Mouse (Mus musculus): ENCODE measurements at regions not wholly inside any gene's neighbourhood (a gene's known extent, or its start where the extent isn't known, plus 50 kb on each side); places are given as distances from the start of the nearest gene placed in this dataset.

DNA sequence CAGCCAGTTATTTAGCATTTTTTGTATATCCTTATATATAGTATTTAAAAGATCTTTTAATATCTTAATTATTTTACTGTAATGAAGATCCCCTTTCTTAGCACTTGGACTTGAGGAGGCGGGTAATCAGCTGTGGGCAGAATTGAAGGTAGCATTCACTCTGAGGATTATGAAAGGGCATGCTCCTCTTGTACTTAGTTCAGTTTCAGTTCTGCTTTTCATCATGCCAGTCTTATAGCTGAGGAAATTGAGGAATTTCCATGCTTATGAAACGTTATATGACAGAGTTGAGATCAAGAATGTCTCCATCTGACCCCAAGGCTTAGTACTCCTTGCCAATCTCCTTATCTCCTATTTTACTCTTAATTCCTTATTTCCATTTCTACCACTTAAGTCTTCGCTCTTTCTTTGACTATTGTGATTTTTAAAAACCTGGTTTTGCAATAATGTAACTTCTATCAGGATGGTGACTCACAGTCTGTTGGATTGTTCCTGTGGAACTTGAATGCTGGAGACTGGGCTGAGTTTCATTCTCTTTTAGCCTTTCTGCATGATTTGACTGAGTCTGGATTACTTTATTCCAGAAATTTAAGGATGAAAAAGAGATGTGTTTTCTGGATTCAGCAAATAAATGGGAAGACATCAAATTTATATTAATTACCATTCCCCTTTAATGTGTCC, 133.6 kb downstream of the Papss1 start:
- no peak for DNase-seq (ENCODE audit: low read depth, low spot score)

GRCm38 (mm10) chr3:131703134-131703533, 138.6 kb downstream of the Papss1 start:
- no peak for DNase-seq (ENCODE audit: low read depth, low spot score)

- no peak for DNase-seq (ENCODE audit: low read depth, low spot score)
Observed at GRCm38 (mm10) chr3:131713532-131713931, 149.0 kb downstream of the Papss1 start.

DNA sequence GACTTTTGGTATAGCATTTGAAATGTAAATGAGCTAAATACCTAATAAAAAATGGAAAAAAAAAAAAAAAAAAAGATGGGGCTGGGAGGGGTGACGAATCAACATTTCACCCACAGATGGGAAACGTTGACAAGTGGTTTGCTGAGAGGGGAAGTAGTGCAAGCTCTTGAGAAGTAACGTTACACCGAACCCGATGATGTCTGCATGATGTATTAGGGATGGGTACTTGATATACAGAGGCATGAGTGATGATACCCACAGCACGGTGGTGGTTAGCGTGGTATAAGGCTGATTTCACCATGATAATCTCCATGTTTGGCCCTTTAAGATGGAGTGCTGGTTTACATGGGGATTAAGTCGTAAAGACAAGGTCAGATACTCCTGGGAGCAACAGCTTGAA, 154.2 kb downstream of the Papss1 start:
- no peak for DNase-seq (ENCODE audit: low read depth, low spot score)

- no peak for DNase-seq (ENCODE audit: low read depth, low spot score)
Observed at GRCm38 (mm10) chr3:131728618-131729017, 164.1 kb downstream of the Papss1 start.

DNA sequence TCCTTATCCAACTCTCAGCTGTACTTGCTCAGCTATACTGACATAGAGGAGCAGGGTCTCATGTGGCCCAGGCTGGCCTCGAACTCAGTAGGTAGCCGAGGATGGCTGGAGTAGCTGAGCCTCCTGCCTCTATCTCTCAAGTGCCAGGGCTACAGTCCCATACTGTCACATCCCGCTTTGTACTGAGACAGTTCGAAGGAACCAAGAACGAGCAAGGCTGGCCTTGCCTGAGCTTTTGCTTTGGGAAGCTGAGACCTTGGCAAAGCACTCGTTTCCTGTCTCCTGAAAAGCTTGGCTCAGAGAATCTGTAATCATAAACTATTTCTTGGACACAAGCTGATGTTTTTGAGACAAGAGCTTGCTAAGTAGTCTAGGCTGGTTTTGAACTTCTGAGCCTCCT, 169.7 kb downstream of the Papss1 start:
- no peak for DNase-seq (ENCODE audit: low read depth, low spot score)

DNA sequence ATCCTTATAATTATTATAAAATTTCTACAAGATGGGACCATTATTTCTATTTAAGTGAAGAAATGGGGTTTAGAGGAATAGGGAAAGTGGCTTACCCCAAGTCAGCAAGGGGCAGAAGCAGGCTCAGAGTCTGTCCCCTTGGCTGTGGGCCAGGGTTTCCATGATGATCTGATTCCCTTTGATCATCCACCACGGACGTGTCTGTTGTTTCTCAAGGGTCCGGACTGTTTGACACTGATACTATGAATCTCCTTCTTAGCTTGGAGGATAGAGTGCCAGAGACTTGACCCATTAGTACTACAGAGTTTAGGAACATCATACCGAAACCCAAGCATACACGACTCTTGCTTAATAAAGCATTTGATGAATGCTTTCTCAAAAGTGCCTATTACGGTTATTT, 172.9 kb downstream of the Papss1 start:
- no peak for DNase-seq (ENCODE audit: low read depth, low spot score)

DNA sequence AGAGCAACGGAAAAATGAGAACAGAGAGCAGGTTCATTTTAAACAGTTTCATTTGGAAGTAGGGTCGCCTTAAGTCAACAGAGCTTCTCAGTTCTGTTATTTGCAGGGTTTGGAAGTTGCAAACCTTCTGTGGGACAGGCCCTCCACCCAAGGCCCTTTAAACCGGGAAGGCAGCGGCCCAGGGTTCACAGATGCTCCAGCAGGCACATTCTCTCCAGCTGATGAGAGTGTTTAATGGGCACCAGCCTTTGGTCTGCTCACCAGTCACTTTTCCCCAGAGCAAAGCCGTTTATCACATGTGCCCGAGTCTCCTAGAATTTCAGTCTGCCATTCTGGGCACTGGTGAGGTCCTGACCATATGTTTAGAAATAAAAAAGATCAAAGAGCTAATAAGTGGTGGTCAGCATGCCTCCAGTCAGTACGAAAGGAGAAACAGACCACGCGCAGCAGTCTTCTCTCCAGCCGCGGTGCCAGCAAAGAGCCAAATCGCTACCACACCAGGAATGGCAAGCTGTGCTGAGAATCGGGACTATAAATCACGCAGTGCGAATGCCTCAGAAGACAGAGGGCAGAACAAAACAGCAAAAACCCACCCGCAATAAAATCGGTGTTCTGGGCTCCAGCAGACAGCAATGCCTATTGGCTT, 173.5 kb downstream of the Papss1 start:
- DNase-seq (ENCODE audit: low read depth, low spot score) = no peak

DNA sequence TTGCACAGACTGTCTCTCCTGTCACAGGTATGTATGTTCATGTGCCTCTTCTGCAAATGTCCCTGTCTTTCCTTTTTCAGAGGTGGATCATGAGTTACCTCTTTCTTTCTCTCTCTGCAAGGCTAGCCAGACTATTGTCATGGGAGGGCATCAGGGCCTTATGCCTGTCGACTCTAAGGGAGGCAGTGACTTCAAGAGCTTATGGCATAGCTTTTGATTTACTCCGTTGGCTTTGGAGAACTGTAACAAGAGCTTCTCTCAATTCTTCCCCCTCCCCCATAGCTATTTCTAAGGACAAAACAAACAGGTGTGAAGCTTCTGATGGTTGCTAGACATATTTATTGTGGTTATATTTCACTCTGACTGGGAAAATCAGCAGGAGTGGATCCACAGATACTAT, 191.0 kb downstream of the Papss1 start:
- DNase-seq (ENCODE audit: low read depth, low spot score) = no peak

DNA sequence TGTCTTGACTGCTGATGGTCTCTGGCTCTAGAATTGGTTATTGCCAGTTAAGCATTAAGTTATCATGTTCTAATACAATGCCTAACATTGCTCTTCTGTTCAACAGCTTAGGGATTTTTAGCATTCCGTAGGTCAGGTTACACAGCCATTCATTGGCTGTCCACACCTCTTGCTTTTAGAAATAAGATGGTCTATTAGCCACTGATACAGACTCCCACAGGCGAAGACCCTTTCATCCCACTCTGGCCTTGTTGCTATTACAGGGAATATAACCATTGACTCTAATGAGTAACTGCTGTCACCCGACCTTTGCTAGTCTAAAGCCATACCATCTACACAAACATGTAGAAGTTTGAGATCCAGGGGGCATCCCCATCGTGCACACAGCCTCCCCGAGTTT, 191.6 kb downstream of the Papss1 start:
- no peak for DNase-seq (ENCODE audit: low read depth, low spot score)

- no peak for DNase-seq (ENCODE audit: low read depth, low spot score)
Observed at GRCm38 (mm10) chr3:131769976-131770375, 205.4 kb downstream of the Papss1 start.

DNA sequence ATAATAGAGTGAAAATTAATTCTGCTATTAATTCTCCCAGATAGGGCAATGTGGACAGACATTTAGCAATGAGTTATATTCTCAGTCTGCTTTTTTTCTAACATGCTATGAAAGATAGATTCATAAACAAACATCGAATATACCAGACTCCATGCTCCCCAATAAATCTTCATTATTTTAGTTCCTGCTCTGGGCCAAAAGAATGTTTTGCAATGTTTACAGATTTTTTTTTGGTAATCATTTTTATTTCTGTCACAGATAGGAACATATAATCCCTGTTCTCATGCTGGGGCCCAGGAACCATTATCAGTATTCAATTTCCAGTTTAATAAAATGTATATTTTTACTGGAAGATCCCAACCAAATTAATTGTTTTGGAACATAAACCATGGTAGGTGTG, 205.9 kb downstream of the Papss1 start:
- no peak for DNase-seq (ENCODE audit: low read depth, low spot score)

DNA sequence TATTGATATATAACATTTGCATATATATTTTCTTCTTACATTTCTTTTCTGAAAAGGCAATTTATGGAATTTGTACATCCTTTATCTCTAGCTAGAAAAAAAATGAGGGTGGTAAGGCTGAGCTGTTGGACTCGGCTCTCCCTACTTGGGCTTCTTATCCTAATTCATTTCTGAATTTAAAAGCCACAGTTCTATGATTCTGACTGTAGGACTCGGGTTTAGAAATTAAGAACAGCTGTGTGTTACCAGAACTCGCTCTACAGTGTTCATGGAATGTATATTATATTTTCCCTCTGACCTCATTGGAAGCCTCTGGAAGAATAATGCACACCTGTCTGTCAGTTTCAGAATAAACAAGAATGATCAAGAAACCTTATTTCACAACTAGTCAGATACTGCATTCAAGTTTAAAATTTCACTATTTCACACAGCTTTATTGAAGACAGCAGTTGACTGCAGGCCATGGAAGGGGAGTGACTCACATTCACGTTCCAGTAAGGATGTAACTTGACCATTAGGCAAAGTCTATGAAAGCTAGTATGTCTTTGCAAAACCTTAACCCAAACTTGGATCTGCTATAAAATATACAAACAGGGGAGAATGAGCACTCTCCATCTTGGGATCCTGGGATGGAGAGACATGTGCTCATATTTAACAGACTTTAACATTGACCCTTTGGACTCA, 207.4 kb downstream of the Papss1 start:
- no peak for DNase-seq (ENCODE audit: low read depth, low spot score)

DNA sequence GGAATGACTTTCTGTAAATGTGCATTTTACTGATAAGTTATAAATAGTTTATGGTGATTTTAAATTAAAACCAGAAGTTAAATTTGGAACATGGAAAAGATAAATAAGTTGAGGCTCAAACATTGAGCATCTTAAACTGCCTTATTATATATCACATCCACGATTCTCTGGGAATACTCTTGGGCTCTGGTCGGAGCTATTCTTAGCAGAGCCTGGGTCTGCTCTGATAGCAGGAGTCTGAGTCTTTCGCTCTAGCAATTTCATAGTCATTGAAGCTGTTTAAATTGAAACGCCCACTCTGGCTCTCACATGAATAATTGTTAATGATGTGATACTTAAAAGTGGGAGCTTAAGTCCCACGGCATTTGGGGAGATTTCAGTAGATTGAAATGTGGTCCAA, 208.0 kb downstream of the Papss1 start:
- DNase-seq (ENCODE audit: low read depth, low spot score) = no peak

DNA sequence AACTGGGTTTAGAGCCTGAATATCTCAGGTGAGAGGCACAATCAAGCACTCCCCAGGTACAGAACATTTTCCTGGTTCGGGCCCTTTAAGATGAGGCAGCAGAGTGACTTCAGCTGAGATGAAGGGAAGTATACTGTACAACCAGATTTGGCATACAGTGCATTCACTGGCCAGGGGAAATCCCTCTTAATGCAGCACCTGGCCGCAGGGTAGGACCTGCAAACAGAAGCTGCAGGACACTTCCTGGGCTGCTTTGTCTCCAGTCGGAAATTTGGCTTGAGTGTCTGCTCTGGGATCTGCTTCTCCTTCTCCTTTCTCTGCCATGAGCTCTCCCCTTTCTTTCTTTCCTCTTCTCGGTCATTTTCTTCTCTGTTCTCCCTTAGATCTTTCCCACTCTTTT, 210.9 kb downstream of the Papss1 start:
- no peak for DNase-seq (ENCODE audit: low read depth, low spot score)

DNA sequence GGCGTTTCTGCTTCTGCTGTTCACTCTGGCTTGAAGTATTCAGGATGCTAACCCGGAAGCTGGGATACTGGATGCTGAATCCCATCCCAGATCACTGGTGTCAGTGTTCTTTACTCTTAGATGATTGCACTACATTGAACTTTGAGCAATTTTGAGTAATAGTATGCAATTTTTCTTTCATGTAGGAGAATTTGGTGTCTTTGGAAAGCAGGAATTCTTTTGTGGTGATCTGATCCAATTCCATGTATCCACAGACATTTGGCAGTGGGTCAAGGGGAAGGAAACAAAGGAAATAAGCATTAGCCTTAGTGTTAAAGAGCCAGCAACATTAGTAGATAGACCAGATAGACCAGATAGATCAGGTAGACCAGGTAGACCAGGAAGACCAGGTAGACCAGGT, 212.1 kb downstream of the Papss1 start:
- no peak for DNase-seq (ENCODE audit: low read depth, low spot score)

DNA sequence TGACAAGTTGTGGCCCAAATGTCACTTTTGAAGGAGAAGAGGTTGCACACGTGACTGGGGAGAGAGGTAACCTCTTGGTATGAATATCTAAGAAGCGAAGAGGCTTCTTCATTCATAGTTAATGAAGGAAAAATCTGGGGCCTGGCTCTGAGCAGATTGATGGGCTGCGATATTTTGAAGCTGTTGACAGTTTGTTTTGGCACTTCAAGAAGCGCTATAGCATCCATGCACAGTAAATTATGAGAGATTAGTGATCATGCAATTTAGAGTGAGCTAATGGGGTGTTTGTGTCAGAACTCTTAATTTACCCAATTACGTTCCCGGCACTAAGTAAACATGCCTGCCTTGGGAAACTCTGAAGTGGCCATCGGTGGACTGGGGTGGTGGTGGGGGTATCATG, 215.2 kb downstream of the Papss1 start:
- no peak for DNase-seq (ENCODE audit: low read depth, low spot score)

DNA sequence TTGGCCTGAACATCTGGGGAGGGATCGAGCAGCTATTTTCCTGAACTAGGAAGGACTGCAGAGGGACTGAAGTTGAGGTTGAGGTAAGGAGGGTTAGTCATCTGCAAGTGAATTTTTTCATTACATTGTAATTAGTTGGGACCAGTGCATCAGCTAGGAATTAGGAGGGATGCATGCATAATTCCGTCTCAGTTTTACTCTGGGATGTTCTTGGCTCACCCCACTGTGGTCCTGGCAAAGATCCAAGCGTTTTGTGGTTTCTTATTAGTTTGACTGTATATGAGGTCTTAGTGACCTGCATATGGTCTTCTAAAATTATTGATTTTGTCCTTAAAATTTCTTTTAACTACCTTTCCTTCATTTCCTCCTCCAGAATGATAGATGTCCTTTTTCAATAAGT, 221.0 kb downstream of the Papss1 start:
- DNase-seq (ENCODE audit: low read depth, low spot score) = no peak

DNA sequence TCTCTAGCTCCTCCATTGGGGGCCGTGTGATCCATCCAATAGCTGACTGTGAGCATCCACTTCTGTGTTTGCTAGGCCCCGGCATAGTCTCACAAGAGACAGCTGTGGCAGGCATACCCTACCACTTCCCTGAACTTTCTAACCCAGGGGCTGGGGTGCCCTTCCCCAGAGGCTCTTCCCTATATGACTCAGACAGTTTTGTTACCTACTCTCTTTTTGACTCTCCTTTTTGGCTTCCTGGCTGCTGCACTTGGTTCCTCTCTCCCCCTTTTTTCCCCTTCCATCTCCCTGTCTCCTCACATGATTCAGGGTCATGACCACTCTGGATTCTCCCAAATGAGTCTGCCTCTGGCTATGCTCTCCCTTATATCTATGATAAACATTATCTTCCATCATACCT, 223.8 kb downstream of the Papss1 start:
- no peak for DNase-seq (ENCODE audit: low read depth, low spot score)

GRCm38 (mm10) chr3:131789177-131789576, 224.6 kb downstream of the Papss1 start:
- no peak for DNase-seq (ENCODE audit: low read depth, low spot score)

- DNase-seq (ENCODE audit: low read depth, low spot score) = no peak
Observed at GRCm38 (mm10) chr3:131794056-131794455, 229.5 kb downstream of the Papss1 start.

- DNase-seq (ENCODE audit: low read depth, low spot score) = no peak
Observed at GRCm38 (mm10) chr3:131795108-131796005, 230.8 kb downstream of the Papss1 start.

Data from retina, adult 2 months (tissue).